Mouse (Mus musculus) testis, adult 2 months (tissue): ENCODE measurements around the gene Myo5a.

ENCODE experiments used
- CTCF ChIP-seq: fragments of 200-500 bp; IDR thresholded peaks from 2 replicates; pipeline ENCODE4 v1.5.1; 2012; ENCODE audit warnings: low read depth, mild to moderate bottlenecking, inconsistent platforms, low read length, moderate library complexity; ENCODE audit not compliant: control insufficient read depth, insufficient read depth, insufficient replicate concordance
- POLR2A ChIP-seq: fragments of 200-500 bp; IDR thresholded peaks from 2 replicates; pipeline ENCODE4 v1.6.1; 2012; ENCODE audit warnings: low read depth, mild to moderate bottlenecking, inconsistent platforms, low read length, moderate library complexity; ENCODE audit not compliant: control insufficient read depth

- TF ChIP-seq POLR2A (no peak), CTCF (no peak)
These were observed 175.5 kb downstream of the Myo5a start for GRCm38 (mm10) chr9:75246080-75246930.
